Mouse (Mus musculus) MEL (cell line): ENCODE results near the gene Ildr2. TPM values are rescaled to one million over a fixed set of nuclear protein-coding genes. Genes with fewer than 3 reads are reported as not detected.

ENCODE experiments used
- DNase-seq: peaks from one replicate; pipeline ENCODE4 v3.0.0; 2011; ENCODE audit warnings: low read depth, low spot score
- H3K27ac ChIP-seq: 2 replicates; pipeline ENCODE4 v1.5.1; 2012; ENCODE audit warnings: low read depth, mild to moderate bottlenecking, control low read depth, low read length, moderate library complexity; ENCODE audit not compliant: control insufficient read depth
- H3K27me3 ChIP-seq, 2 experiments: fragments of 150-350 bp in 1 of 2; sonication (generic) in 1 of 2; 2 replicates each; pipeline ENCODE4 v1.6.1; 2012; ENCODE audit warnings: low read length in 2 of 2, mild to moderate bottlenecking in 2 of 2, improper control_type of control experiment in 1 of 2, moderate library complexity in 1 of 2; ENCODE audit not compliant: insufficient read depth in 2 of 2, control insufficient read depth in 1 of 2
- H3K36me3 ChIP-seq, 2 experiments: 2 replicates each; pipeline ENCODE4 v1.6.1; 2012 to 2014; ENCODE audit warnings: low read length in 2 of 2, improper control_type of control experiment in 1 of 2, inconsistent platforms in 1 of 2, mild to moderate bottlenecking in 1 of 2; ENCODE audit not compliant: insufficient read depth in 2 of 2, control insufficient read depth in 1 of 2
- H3K4me1 ChIP-seq, 2 experiments: fragments of 150-350 bp in 1 of 2; sonication (generic) in 1 of 2; 2 replicates each; pipeline ENCODE4 v1.6.1; 2012; ENCODE audit warnings: low read length in 2 of 2, improper control_type of control experiment in 1 of 2, mild to moderate bottlenecking in 1 of 2; ENCODE audit not compliant: insufficient read depth in 2 of 2, control insufficient read depth in 1 of 2
- H3K4me3 ChIP-seq, 2 experiments: fragments of 150-350 bp in 1 of 2; sonication (generic) in 1 of 2; 2 replicates each; pipeline ENCODE4 v1.5.1; 2012; ENCODE audit warnings: low read depth in 2 of 2, low read length in 2 of 2, mild to moderate bottlenecking in 2 of 2, moderate library complexity in 2 of 2, control low read depth in 1 of 2, improper control_type of control experiment in 1 of 2; ENCODE audit not compliant: control insufficient read depth in 1 of 2, insufficient read depth in 1 of 2
- H3K79me2 ChIP-seq: 2 replicates; pipeline ENCODE4 v1.6.1; 2012; ENCODE audit warnings: mild to moderate bottlenecking, low read length, moderate library complexity; ENCODE audit not compliant: control insufficient read depth, poor library complexity, insufficient read depth
- H3K9ac ChIP-seq: 2 replicates; pipeline ENCODE4 v1.6.1; 2012; ENCODE audit warnings: low read depth, mild to moderate bottlenecking, control low read depth, low read length, moderate library complexity; ENCODE audit not compliant: control insufficient read depth, poor library complexity, severe bottlenecking
- H3K9me3 ChIP-seq: fragments of 150-350 bp; sonication (generic); replicated peaks from 2 replicates; pipeline ENCODE4 v1.6.1; 2012; ENCODE audit warnings: mild to moderate bottlenecking, low read length, improper control_type of control experiment, moderate library complexity; ENCODE audit not compliant: insufficient read depth
- CTCF ChIP-seq, 3 experiments: IDR thresholded peaks in 2 of 3; conservative IDR thresholded peaks in 1 of 3; 2 replicates each; pipeline ENCODE4 v1.5.1; 2011 to 2012; ENCODE audit warnings: low read length in 3 of 3, low read depth in 2 of 3, mild to moderate bottlenecking in 2 of 3, improper control_type of control experiment in 1 of 3, inconsistent platforms in 1 of 3, mixed read lengths in 1 of 3, moderate library complexity in 1 of 3; ENCODE audit not compliant: control insufficient read depth in 1 of 3, insufficient read depth in 1 of 3, poor library complexity in 1 of 3, severe bottlenecking in 1 of 3
- ELF1 ChIP-seq: IDR thresholded peaks from 2 replicates; pipeline ENCODE4 v1.6.1; 2014; ENCODE audit warnings: low read depth, mild to moderate bottlenecking, inconsistent platforms, low read length, improper control_type of control experiment, moderate library complexity
- EP300 ChIP-seq, 2 experiments: IDR thresholded peaks; 2 replicates each; pipeline ENCODE4 v1.6.1; 2011; ENCODE audit warnings: improper control_type of control experiment in 2 of 2, low read length in 2 of 2, low read depth in 1 of 2, mild to moderate bottlenecking in 1 of 2
- ETS1 ChIP-seq: IDR thresholded peaks from 2 replicates; pipeline ENCODE4 v1.6.1; 2012; ENCODE audit warnings: low read depth, mild to moderate bottlenecking, inconsistent platforms, low read length, improper control_type of control experiment, moderate library complexity
- GABPA ChIP-seq: IDR thresholded peaks from 2 replicates; pipeline ENCODE4 v1.6.1; 2012; ENCODE audit warnings: low read depth, mild to moderate bottlenecking, inconsistent platforms, low read length, improper control_type of control experiment, moderate library complexity
- KAT2A ChIP-seq: conservative IDR thresholded peaks from 2 replicates; pipeline ENCODE4 v1.6.1; 2012; ENCODE audit warnings: low read depth, low read length, improper control_type of control experiment, inconsistent platforms
- MXI1 ChIP-seq: IDR thresholded peaks from 2 replicates; pipeline ENCODE4 v1.6.1; 2011; ENCODE audit warnings: mild to moderate bottlenecking, low read depth, low read length, improper control_type of control experiment
- NRF1 ChIP-seq: IDR thresholded peaks from 2 replicates; pipeline ENCODE4 v1.6.1; 2014; ENCODE audit warnings: low read depth, mild to moderate bottlenecking, inconsistent platforms, low read length, improper control_type of control experiment, moderate library complexity; ENCODE audit not compliant: poor library complexity, insufficient read depth, severe bottlenecking
- POLR2AphosphoS2 ChIP-seq: IDR thresholded peaks from 2 replicates; pipeline ENCODE4 v1.6.1; 2011; ENCODE audit warnings: low read length, improper control_type of control experiment
- RAD21 ChIP-seq: IDR thresholded peaks from 2 replicates; pipeline ENCODE4 v1.6.1; 2011; ENCODE audit warnings: mild to moderate bottlenecking, low read depth, low read length, improper control_type of control experiment
- TAL1 ChIP-seq: IDR thresholded peaks from 2 replicates; pipeline ENCODE4 v1.6.1; 2012; ENCODE audit warnings: mild to moderate bottlenecking, inconsistent platforms, low read length, moderate library complexity, mixed read lengths
- UBTF ChIP-seq: IDR thresholded peaks from 2 replicates; pipeline ENCODE4 v1.6.1; 2012; ENCODE audit warnings: low read depth, mild to moderate bottlenecking, inconsistent platforms, low read length, improper control_type of control experiment, moderate library complexity, borderline replicate concordance; ENCODE audit not compliant: insufficient read depth
- ZC3H11A ChIP-seq: IDR thresholded peaks from 2 replicates; pipeline ENCODE4 v1.6.1; 2012; ENCODE audit warnings: low read depth, mild to moderate bottlenecking, inconsistent platforms, low read length, improper control_type of control experiment
- ZKSCAN1 ChIP-seq: IDR thresholded peaks from 2 replicates; pipeline ENCODE4 v1.6.1; 2012; ENCODE audit warnings: low read depth, mild to moderate bottlenecking, inconsistent platforms, low read length, improper control_type of control experiment, moderate library complexity
- ZMIZ1 ChIP-seq: IDR thresholded peaks from 2 replicates; pipeline ENCODE4 v1.6.1; 2012; ENCODE audit warnings: low read depth, mild to moderate bottlenecking, inconsistent platforms, low read length, improper control_type of control experiment, moderate library complexity
- polyA plus RNA-seq, 2 experiments: library from polyadenylated mRNA; stranded (reverse) in 1 of 2; unstranded in 1 of 2; fragments of >175 nt in 1 of 2; fragments of >200 nt in 1 of 2; gene quantifications; 2 replicates each; pipeline versions ENCODE4 v1.2.1 to v1.2.4; 2012; ENCODE audit warnings: low replicate concordance in 2 of 2, low read depth in 1 of 2; ENCODE audit not compliant: insufficient read length in 2 of 2, insufficient read depth in 1 of 2, missing spikeins in 1 of 2
- total RNA-seq: library from RNA; depleted of rRNA; stranded (reverse); fragments of 300-350 nt; gene quantifications from 2 replicates; pipeline ENCODE4 v1.2.3, GENCODE M21; 2012

Ildr2 gene
- total and polyA plus RNA-seq, 3 experiments, result not detected

DNA sequence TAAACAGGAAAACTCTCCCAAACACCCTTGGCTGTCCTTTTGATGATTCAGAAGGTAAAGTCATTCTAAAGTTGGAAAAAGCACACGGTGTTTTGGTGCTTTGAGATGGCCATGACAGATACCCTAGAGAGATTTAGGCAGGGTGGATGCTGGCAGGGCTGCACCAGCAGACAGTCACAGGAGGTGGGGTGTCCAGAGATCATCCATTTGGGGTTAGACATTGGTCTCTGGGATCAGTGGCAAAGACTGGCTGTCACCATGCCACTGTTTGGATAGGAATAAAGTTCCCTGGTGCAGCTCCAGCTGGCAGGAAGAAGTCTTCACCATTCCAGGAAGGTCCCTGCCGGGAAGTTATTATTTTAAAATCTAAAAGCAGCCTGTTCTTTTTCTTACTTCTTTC lies 24.8 kb downstream of the Ildr2 start:
- H3K36me3 ChIP-seq, result no peaks in the 10 kb centered on the region
- H3K4me1 ChIP-seq, result no peaks in the 10 kb centered on the region
- no peaks in the 10 kb centered on the region for H3K79me2 ChIP-seq
- no peak overlapping the region for H3K4me3 ChIP-seq
- no peak overlapping the region for H3K9ac ChIP-seq
- no peak for TF ChIP-seq EP300 (IDR thresholded peaks at IDR 0.05; ENCODE audit: low read depth in 1 of 2, low read length in 2 of 2)
- TF ChIP-seq NRF1, result no peak
- no peak for TF ChIP-seq ZC3H11A
- no peak for TF ChIP-seq ETS1
- no peak for TF ChIP-seq TAL1
- no peak for TF ChIP-seq UBTF
- TF ChIP-seq CTCF (IDR thresholded peaks at IDR 0.05 in 2 of 3, conservative IDR thresholded peaks at IDR 0.05 in 1 of 3; ENCODE audit: control insufficient read depth in 1 of 3, insufficient read depth in 1 of 3, low read depth in 2 of 3, low read length in 3 of 3, poor library complexity in 1 of 3, severe bottlenecking in 1 of 3), result no peak
- TF ChIP-seq RAD21, result no peak
- TF ChIP-seq ZKSCAN1, result no peak
- no peaks in the 10 kb centered on the region for H3K9me3 ChIP-seq
- H3K27ac ChIP-seq, result no peak overlapping the region
- DNase-seq, result no peak
- no peaks in the 10 kb centered on the region for H3K27me3 ChIP-seq

DNA sequence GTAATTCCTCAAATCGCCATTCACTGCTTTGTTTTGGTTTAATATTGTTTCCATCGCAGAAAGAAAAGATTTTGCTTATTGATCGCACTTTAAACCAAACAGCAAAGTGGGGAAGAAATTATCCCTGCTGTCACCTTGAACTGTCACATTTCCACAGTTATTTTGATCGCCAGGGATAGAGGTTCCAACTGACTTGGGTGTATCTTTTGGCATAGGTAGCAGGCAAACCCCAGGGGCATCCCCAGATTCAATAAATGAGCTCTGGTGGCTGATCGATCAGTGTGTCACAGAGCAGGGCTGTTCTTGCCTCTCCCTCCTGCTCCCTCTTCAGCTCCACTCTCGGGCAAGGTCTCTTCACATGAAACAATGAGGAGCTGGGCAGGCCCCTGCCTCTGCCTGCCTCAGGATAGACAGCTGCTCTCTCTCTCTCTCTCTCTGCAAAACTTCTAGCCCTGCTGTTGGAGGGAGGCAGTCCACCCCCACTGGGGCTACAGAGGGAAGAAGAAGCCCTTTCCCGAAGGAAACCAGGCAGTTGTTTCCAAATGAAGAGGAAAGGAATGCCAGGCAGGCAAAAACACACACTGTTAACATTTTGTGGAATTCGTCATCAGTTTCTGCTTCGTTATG lies 25.8 kb downstream of the Ildr2 start:
- no peak for DNase-seq
- no peaks in the 10 kb centered on the region for H3K4me1 ChIP-seq
- TF ChIP-seq GABPA, result no peak
- no peak for TF ChIP-seq ZMIZ1
- no peak for TF ChIP-seq MXI1
- TF ChIP-seq TAL1, result no peak
- TF ChIP-seq EP300 (IDR thresholded peaks at IDR 0.05; ENCODE audit: low read depth in 1 of 2, low read length in 2 of 2), result no peak
- no peak for TF ChIP-seq ETS1
- no peak for TF ChIP-seq ZC3H11A
- TF ChIP-seq ELF1, result no peak
- no peak for TF ChIP-seq POLR2AphosphoS2
- H3K9me3 ChIP-seq, result no peaks in the 10 kb centered on the region
- no peak overlapping the region for H3K27ac ChIP-seq
- no peaks in the 10 kb centered on the region for H3K27me3 ChIP-seq
- H3K4me3 ChIP-seq, result no peak overlapping the region
- H3K9ac ChIP-seq, result no peak overlapping the region
- H3K36me3 ChIP-seq, result no peaks in the 10 kb centered on the region
- H3K79me2 ChIP-seq, result no peaks in the 10 kb centered on the region

DNA sequence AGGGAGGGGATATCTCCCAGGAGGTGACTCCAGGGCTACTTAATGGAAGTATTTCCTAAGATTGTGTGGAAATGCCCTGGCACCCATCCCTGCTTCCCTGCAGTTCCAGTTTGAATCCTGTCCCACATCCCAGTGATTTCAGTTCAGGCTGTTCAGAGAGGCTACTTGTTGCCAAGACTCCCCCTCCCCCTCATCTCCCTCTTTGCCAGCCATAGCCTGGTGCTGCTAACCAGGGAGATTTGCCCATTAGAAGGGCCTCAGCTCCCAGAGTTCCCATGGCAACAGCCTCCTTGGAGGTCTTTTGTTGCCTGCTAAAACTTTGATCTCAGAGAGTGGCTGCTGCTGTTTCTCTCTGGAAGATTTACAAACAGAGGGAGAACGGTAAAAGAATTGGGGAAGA lies 26.6 kb downstream of the Ildr2 start:
- Histone ChIP-seq H3K4me3 (no peak overlapping the region), H3K27me3 (no peaks in the 10 kb centered on the region), H3K9me3 (no peaks in the 10 kb centered on the region), H3K4me1 (no peaks in the 10 kb centered on the region), H3K27ac (no peak overlapping the region), H3K9ac (no peak overlapping the region), H3K79me2 (no peaks in the 10 kb centered on the region), H3K36me3 (no peaks in the 10 kb centered on the region)
- no peak for TF ChIP-seq KAT2A
- no peak for TF ChIP-seq TAL1
- TF ChIP-seq ZC3H11A, result no peak
- DNase-seq, result no peak
